Comparison of ENCODE assay signal across 8 mouse cellular contexts in the genomic region with DNA sequence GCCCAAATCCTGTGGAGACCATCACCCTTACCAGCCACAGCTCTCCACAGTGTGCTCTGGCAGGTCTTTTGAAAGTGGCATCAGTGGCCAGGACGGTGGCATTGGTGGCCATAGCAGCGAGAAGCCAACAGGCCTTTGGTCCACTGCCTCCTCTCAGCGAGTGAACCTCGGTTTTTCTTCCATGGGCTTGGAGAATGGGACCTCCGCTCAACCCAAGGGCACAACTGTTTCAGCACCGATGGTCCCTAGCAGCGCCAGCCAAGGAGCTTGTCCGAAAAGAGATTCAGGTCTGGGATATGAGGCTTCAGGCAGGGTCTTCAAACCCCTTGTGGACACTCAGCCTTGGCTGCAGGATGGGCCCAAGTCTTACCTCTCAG. TPM values are rescaled to one million over a fixed set of nuclear protein-coding genes. Genes with fewer than 3 reads are reported as not detected.
DNase-seq lines count a peak whose midpoint lies in the region; ATAC-seq and TF ChIP-seq lines count a peak whose summit lies in the region.

No protein-coding gene starts in this region.

- no peak for TF ChIP-seq CTCF in G1E (IDR thresholded peaks at IDR 0.05; ENCODE audit: low read depth, low read length)
- no peak for TF ChIP-seq CTCF in heart, postnatal 0 days (IDR thresholded peaks at IDR 0.05; ENCODE audit: low read depth)
- no peak for TF ChIP-seq CTCF in liver, postnatal 0 days (IDR thresholded peaks at IDR 0.05; ENCODE audit: low read depth)

- peaks cover 65% of the 10 kb centered on the region for H3K4me1 ChIP-seq in heart, embryonic 12.5 days (replicated peaks)
- peaks cover 65% of the 10 kb centered on the region for H3K4me1 ChIP-seq in G1E (ENCODE audit: insufficient read depth, low read depth, low read length)
- peaks cover 52% of the 10 kb centered on the region for H3K4me1 ChIP-seq in heart, postnatal 0 days (ENCODE audit: control insufficient read depth, insufficient read depth)
- peaks cover 52% of the 10 kb centered on the region for H3K4me1 ChIP-seq in liver, postnatal 0 days (ENCODE audit: insufficient read depth)

- intact Hi-C loops in heart, postnatal 10 days (cut with DNase I) = loop anchor here (2.0 kb wide), 1 partner anchor 25 kb away; no protein-coding TSS in a partner anchor

- no peaks in the 10 kb centered on the region for H3K27me3 ChIP-seq in heart, embryonic 12.5 days (replicated peaks)
- peaks cover 7% of the 10 kb centered on the region; the same call in 1 of the 2 replicates for H3K27me3 ChIP-seq in G1E (ENCODE audit: insufficient read depth, low read length)
- no peaks in the 10 kb centered on the region for H3K27me3 ChIP-seq in heart, postnatal 0 days (ENCODE audit: control insufficient read depth, insufficient read depth, low read length)
- H3K27me3 ChIP-seq in liver, postnatal 0 days (ENCODE audit: insufficient read depth, low read length) = no peaks in the 10 kb centered on the region

- no peak for DNase-seq in heart, postnatal 10 days
- no peak for DNase-seq in G1E (ENCODE audit: low spot score)
- no peak for DNase-seq in heart, postnatal 0 days (ENCODE audit: low spot score)
- no peak for DNase-seq in liver, postnatal 0 days
- DNase-seq in adrenal gland, postnatal 14 days = no peak
- DNase-seq in cerebellum, adult 9-11 months = no peak
- DNase-seq in cerebellum, adult 11-12 months = no peak

- H3K4me2 ChIP-seq in heart, embryonic 12.5 days = peak overlapping the region; percentile 96
- H3K4me2 ChIP-seq in heart, postnatal 0 days (ENCODE audit: low read depth, low read length) = peak overlapping the region; percentile 98
- H3K4me2 ChIP-seq in liver, postnatal 0 days (ENCODE audit: low read depth, low read length) = peak overlapping the region; percentile 92

- H3K4me3 ChIP-seq in heart, embryonic 12.5 days = peak overlapping the region; percentile 83
- H3K4me3 ChIP-seq in G1E (ENCODE audit: low read depth, low read length) = peak overlapping the region; percentile 77
- H3K4me3 ChIP-seq in heart, postnatal 0 days (ENCODE audit: low read depth, low read length) = peak overlapping the region; percentile 64
- H3K4me3 ChIP-seq in liver, postnatal 0 days (ENCODE audit: low read depth, low read length) = peak overlapping the region; percentile 83

- peaks cover 19% of the 10 kb centered on the region for H3K36me3 ChIP-seq in heart, embryonic 12.5 days
- H3K36me3 ChIP-seq in G1E (replicated peaks) = peaks cover 56% of the 10 kb centered on the region
- peaks cover 20% of the 10 kb centered on the region; the same call in 1 of the 2 replicates for H3K36me3 ChIP-seq in heart, postnatal 0 days (replicated peaks; ENCODE audit: control insufficient read depth, insufficient read depth, low read length)
- peaks cover 18% of the 10 kb centered on the region for H3K36me3 ChIP-seq in liver, postnatal 0 days (replicated peaks; ENCODE audit: insufficient read depth, low read length)

- no peak for ATAC-seq in heart, embryonic 12.5 days (ENCODE audit: insufficient number of reproducible peaks, low FRiP score)
- no peak for ATAC-seq in G1E (ENCODE audit: extremely low read depth, insufficient number of reproducible peaks, low FRiP score, poor library complexity, severe bottlenecking)
- ATAC-seq in heart, postnatal 0 days (ENCODE audit: insufficient read depth, low read depth) = no peak
- ATAC-seq in liver, postnatal 0 days = no peak

- TF ChIP-seq EP300 in heart, postnatal 0 days (IDR thresholded peaks at IDR 0.05; ENCODE audit: low read depth) = no peak
- no peak for TF ChIP-seq EP300 in liver, postnatal 0 days (IDR thresholded peaks at IDR 0.05; ENCODE audit: low read depth)

- H3K9me3 ChIP-seq in heart, embryonic 12.5 days (replicated peaks) = no peaks in the 10 kb centered on the region
- no peaks in the 10 kb centered on the region for H3K9me3 ChIP-seq in G1E (replicated peaks)
- no peaks in the 10 kb centered on the region for H3K9me3 ChIP-seq in heart, postnatal 0 days (replicated peaks; ENCODE audit: control insufficient read depth, low read length)
- no peaks in the 10 kb centered on the region for H3K9me3 ChIP-seq in liver, postnatal 0 days (ENCODE audit: low read length)

- H3K9ac ChIP-seq in heart, embryonic 12.5 days = peak overlapping the region; percentile 89
- peak overlapping the region; percentile 80 for H3K9ac ChIP-seq in heart, postnatal 0 days (replicated peaks; ENCODE audit: low read depth, low read length)
- H3K9ac ChIP-seq in liver, postnatal 0 days (replicated peaks) = peak overlapping the region; percentile 87

- WGBS in heart, embryonic 12.5 days = 92% methylated on average over 8 of the region's 8 CpGs
- WGBS in heart, postnatal 0 days = 68% methylated on average over 8 of the region's 8 CpGs
- 84% methylated on average over 8 of the region's 8 CpGs for WGBS in liver, postnatal 0 days (ENCODE audit: insufficient replicate concordance)

- H3K27ac ChIP-seq in heart, embryonic 12.5 days (ENCODE audit: poor library complexity, severe bottlenecking) = no peak overlapping the region
- peak overlapping the region; percentile 89; the same call in 1 of the 2 replicates for H3K27ac ChIP-seq in heart, postnatal 0 days (ENCODE audit: low read depth)
- peak overlapping the region; percentile 96; the same call in 1 of the 2 replicates for H3K27ac ChIP-seq in liver, postnatal 0 days (ENCODE audit: low read depth)

RNA-seq across cellular contexts. Expression of a gene that starts 1.4 kb away (rescaled TPM):
- 37.8 and 40.8 TPM in 2 replicates for polyA plus RNA-seq in heart, embryonic 12.5 days (2016; fragmentation: Nextera tagmentation; extraction: Ambion mirVana)
- total RNA-seq in heart, postnatal 10 days (2021) = 10 to 100 TPM; 49.6 to 53.5 TPM
- 30.3 and 31.2 TPM in 2 replicates for total RNA-seq in G1E (2014; fragmentation: Nextera tagmentation)
- total RNA-seq in G1E (2017) = 22.8 and 24.9 TPM in 2 replicates
- 12.8 and 14.0 TPM in 2 replicates for polyA plus RNA-seq in G1E (2012)
- 128 and 143 TPM in 2 replicates for total RNA-seq in heart, postnatal 0 days (2014; rRNA removed; ENCODE audit: low replicate concordance)
- 40.2 and 42.4 TPM in 2 replicates for polyA plus RNA-seq in heart, postnatal 0 days (2015; fragmentation: Nextera tagmentation; extraction: Ambion mirVana)
- 11.9 and 12.4 TPM in 2 replicates for polyA plus RNA-seq in liver, postnatal 0 days (2015; fragmentation: Nextera tagmentation; extraction: Ambion mirVana)
- total RNA-seq in adrenal gland, postnatal 14 days (2021) = 33.2 and 36.8 TPM in 2 replicates

RNA-seq across cellular contexts. Expression of a gene that starts 49.7 kb away (rescaled TPM):
- 48.2 and 54.3 TPM in 2 replicates for polyA plus RNA-seq in heart, embryonic 12.5 days (2016; fragmentation: Nextera tagmentation; extraction: Ambion mirVana)
- total RNA-seq in heart, postnatal 10 days (2021) = 10 to 100 TPM; 43.5 to 45.3 TPM
- total RNA-seq in G1E (2014; fragmentation: Nextera tagmentation) = 42.3 and 43.3 TPM in 2 replicates
- 54.7 and 59.7 TPM in 2 replicates for total RNA-seq in G1E (2017)
- polyA plus RNA-seq in G1E (2012) = 1.8 and 2.0 TPM in 2 replicates
- 29.9 and 32.9 TPM in 2 replicates for total RNA-seq in heart, postnatal 0 days (2014; rRNA removed; ENCODE audit: low replicate concordance)
- 36.4 and 38.9 TPM in 2 replicates for polyA plus RNA-seq in heart, postnatal 0 days (2015; fragmentation: Nextera tagmentation; extraction: Ambion mirVana)
- 21.0 and 22.2 TPM in 2 replicates for polyA plus RNA-seq in liver, postnatal 0 days (2015; fragmentation: Nextera tagmentation; extraction: Ambion mirVana)
- 112 and 125 TPM in 2 replicates for total RNA-seq in adrenal gland, postnatal 14 days (2021)
